Mouse (Mus musculus) left cerebral cortex, adult 18-20 months (tissue): ENCODE results near the gene Fam214b. TPM values are rescaled to one million over a fixed set of nuclear protein-coding genes. Genes with fewer than 3 reads are reported as not detected.

ENCODE experiments used
- DNase-seq, 2 experiments: peaks; one replicate each; pipeline ENCODE4 v3.0.0; 2021 to 2022; ENCODE audit warnings: low spot score in 2 of 2, mixed read lengths in 1 of 2
- total RNA-seq, 2 experiments: library from RNA; stranded (reverse); gene quantifications; 2 replicates each; pipeline ENCODE4 v1.2.3; 2021

Fam214b gene
- total RNA-seq, 2 experiments from 2014 or later = 33.0 to 34.3 TPM

DNA sequence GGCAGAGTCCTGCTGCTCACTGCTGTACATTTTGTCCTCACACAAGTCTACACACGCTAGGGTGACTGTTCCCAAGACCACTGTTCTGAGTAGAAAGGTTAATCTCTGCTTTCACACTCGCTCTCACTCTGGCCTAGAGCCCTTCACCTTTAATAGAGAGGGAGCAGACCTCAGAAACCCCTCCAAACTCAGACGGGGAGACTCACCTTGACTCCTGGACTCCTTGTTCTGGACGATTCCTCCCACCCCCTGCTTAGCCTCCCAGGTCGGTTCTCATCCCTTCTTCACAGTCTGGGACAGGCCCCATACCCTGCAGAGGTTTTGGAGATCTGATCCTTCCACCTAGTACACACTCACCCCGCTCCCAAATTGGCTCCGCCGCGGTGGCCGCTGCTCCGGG, 6.4 kb downstream of the Fam214b start:
- no peak for DNase-seq

DNA sequence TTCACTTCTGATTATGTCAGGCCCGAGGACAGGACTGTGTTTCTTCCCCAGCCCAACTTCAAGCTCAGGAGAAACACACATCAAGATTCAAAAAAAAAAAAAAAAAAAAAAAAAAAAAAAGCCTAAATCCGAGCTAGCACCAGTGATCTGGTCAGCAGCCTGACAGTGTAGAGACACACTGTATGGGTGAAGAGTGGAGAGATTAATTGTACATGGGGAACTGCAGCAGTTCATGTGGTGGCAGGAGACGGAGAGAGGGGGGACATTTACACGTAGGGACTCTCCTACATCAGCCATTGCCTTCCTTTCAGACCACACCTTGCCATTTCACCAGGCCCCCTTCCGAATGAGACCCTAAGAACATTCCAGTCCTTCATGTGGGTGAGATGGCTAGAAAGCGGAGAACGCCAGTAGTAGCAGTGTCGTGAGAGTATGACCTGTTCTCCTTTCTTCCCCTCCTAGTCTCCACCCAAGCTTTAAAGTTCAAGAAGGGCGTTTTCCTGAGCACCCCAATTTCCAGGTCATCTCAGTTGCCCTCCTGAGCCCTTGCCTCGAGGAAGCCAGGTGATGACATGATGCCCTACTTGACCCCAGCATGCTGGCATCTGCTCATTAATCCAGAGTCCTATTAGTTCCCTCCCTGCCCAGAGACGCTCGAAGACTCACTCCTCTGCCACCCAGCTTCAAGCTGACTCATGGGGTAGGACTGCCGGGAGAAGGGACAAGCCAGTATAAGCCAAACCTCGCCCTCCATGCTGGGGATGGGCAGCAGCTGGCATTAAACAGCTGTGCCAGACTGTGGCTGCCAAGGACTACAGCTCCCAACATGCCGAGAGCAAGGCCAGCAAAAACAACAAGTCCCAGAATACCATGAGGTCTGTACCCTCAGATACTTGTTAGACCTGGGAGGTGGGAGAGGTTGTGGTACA, 7.2 kb downstream of the Fam214b start:
- DNase-seq = peak in 1 of 2 experiments; percentile 53

DNA sequence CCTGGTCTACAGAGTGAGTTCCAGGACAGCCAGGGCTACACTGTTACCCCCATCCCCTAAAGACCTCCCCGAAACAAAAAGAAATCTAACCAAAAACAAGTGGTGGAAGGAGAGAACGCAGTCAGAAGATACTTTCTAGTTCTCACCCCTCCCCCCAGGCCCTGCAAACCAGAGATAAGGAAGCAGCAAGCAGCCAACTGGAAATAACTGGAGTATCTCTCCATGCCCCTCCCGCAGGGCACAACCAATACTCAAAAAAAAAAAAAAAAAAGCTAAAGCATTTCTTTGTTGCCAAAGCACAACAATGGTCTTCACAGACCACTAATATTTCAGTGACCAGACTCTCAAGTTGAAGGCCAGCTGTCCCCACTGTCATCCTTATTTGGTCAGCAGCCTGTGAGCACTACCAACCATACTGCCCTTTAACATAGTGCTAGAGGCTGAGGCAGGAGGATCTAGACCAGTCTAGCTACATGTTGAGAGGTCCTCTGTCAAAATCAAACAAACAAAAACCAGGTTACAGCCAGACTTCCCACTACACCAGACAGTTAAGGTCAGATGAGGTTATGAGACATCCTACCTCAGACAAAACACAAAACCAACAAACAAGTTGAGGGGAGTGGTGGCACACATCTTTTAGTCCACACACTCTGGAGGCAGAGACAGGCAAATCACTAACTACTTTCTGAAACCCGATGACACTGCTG, 8.0 kb downstream of the Fam214b start:
- no peak for DNase-seq

GRCm38 (mm10) chr4:43036356-43036755, 9.7 kb downstream of the Fam214b start:
- DNase-seq = no peak

GRCm38 (mm10) chr4:43035851-43036250, 10.2 kb downstream of the Fam214b start:
- no peak for DNase-seq

- DNase-seq = no peak
Observed at GRCm38 (mm10) chr4:43033481-43033880, 12.5 kb downstream of the Fam214b start.

DNA sequence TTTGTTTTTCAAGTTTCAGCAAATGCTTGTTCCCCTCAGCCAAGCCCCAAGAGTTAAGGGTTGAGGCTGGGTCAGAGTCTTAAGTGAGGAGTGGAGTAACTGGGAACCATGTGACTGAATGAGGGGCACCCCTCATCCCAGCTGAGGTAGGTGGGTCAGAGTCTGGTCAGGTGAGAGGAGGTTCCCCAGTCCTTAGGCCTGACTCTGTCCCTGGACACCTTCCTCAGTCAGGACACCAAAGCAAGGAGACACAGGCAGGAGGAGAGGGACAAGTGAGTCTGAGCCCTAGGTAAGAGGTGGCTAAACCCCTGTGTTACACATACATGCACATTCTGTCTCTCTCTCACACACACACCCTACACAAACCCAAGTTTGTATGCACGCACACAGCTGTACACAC, 13.5 kb downstream of the Fam214b start:
- no peak for DNase-seq

DNA sequence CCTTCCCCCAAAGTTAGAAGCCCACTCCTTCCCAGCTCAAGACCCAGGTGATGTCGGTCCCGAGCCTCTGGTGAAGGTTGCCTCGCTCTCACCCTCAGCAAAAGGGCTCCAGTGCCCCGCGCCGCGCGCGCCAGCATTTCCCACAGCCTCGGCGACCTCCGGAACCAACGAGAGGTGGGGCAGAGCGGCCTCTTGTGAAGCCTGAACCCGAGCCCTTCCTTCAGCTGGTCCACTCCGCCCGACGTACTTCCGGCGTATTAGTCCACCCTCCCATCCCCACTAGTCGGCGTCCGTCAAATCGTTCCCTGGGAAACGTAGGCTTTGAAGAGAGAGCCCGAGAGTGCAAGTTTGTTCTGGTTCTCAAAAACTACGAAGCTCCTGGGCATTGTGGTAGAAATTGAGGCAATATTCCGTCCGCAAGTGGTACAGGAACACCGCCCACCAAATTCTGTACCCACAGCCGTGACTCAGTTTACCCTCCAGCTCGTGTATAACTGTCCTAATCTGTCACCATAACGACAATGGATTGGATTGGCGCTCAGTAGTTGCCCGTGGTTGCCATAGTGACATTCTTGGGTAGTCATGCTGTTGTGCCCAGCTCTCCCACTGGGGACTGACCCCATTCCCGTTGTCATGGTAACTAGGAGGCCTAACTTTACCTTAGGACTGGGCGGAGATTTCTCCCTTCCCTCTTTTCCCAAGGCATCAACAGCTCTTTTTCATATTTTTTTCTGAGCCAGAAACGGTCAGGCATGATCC, 14.6 kb downstream of the Fam214b start, which contains the start of gene Stoml2:
Stoml2 (minus strand) TSS at position 474 of the 759 bp plus-strand sequence.
- peak; percentile 89 to 92 for DNase-seq

DNA sequence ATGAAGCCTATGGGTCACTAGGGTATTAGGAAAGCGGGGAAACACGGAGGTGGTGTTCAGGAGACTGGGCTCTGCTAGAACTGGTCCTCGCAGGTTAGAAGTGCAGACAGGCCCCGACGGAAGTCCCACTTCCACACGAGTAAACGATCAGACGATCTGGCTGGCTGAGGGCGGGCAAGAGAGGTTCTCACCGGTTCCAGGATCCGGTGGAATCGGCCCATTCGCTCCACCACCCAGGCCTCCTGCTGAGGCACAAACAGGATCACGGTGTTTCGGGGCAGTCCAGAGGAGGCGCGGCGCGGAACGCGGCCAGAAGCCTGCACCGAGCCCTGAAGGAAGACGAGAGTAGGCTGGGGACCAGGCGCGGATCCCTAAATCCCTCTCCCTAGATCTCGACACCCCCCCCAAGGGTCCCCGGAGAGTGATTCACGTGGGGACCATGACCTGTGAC, 15.2 kb downstream of the Fam214b start:
- no peak for DNase-seq

DNA sequence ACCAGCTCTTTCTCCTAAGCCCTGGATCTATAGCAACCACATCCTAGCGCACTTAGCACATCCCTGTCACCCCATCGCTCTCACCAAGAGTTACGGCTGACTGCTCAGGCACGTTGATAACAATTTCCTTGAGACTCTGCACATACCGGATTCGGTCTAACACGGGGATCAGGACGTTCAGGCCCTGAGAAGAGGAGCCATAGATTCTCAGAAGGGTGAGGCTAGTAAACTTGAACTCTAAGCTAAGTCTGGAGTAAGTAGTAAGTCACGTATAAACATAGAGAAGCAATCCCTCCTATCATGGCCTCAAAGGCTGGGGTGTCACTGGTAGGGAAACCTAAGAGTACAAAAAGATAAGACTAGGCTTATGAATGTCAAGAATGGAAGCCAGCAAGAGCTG, 15.7 kb downstream of the Fam214b start:
- no peak for DNase-seq

- DNase-seq = no peak
Observed at GRCm38 (mm10) chr4:43029749-43030148, 16.3 kb downstream of the Fam214b start.

DNA sequence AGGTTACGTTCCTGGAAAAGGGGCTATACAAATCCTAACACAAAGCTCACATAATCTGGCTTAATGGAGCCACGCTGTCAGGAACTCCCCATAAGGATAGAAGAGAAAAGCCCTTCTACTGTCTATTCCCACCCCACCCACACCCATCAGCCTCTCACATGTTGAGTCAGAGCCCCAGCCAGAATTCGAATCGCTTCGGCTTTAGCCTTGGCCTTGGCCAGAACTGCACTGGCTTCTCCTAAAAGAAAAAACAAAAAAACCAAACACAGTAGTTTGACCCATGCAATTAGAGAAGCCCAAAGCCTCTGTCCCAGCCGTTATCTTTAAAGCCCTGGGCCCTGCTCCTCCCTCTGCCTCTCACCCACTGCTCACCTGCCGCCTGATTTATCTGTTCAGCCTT, 16.9 kb downstream of the Fam214b start:
- no peak for DNase-seq

- DNase-seq = peak; percentile 94 to 95
Observed at GRCm38 (mm10) chr4:43025084-43025960, 20.7 kb downstream of the Fam214b start, which contains the start of gene Pigo. Gene Pigo (minus strand): TSS chr4:43025819.

DNA sequence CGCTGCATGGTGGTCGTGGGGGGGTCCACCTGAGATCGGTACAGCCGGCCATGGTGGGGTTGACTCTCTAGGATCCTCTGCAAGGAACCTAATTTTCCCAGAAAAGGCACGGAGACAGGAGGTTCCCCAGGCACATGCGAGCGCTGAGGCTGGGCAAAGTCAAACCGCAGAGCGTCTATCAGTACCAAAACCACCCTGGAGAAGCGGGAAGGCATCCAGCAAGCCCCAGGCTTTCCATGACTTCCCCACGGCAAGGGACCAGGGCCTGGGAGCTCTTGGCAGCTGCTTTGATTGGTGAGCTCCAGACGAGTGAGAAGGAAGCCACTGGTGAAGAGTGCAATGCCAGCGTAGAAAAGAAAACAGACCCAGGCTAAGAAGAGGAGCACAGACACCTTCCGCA, 21.3 kb downstream of the Fam214b start:
- no peak for DNase-seq

DNA sequence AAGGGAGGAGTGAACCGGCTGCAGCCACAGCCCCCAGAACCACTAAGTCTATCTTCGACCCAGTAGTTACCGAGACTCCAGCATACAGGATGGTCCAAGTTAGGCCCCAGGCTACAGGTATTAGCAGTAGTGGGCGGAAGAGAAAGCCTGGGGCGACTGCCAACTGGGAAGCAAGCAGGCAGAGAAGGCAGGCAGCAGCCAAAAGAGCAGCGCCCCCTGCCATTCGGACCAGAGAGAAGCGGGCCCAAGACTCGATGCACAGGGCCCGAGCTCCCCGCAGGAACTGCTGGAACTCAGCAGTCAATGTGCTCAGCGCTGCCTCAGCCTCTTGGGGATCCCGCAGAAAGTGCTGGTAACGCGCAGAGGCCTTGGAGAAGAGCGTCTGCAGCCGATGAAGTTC, 24.7 kb downstream of the Fam214b start:
- DNase-seq = no peak

GRCm38 (mm10) chr4:43020876-43021275, 25.1 kb downstream of the Fam214b start:
- no peak for DNase-seq

GRCm38 (mm10) chr4:43019641-43020465, 26.2 kb downstream of the Fam214b start:
- DNase-seq = no peak

GRCm38 (mm10) chr4:43019176-43019575, 26.8 kb downstream of the Fam214b start:
- no peak for DNase-seq

DNA sequence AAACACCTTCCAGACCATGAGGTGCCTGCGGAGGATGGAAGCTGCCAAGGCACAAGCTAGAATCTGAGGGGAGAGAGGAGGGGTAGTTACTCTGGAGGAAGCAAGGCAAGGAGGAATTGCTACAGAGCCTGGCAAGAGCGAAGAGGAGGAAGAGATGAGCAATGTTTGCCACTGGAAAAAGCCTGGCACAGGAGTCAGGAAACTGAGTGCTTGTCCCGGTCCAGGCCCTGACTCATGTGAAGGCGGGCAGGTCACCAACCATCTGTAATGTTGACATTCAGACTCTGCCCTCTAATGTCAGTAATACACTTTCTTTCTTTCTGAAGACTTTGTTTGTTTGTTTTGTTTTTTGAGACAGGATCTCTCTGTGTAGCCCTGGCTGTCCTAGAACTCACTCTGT, 27.9 kb downstream of the Fam214b start:
- no peak for DNase-seq
